Mouse (Mus musculus) liver, embryonic 11.5 days (tissue): ENCODE data around the gene Enc1. TPM values are rescaled to one million over a fixed set of nuclear protein-coding genes. Genes with fewer than 3 reads are reported as not detected.

ENCODE experiments used
- ATAC-seq: fragments of 200-750 bp; cut with Nextera tagmentation; replicated peaks from 2 replicates; pipeline ENCODE4 v1.8.0; 2017; ENCODE audit warnings: moderate number of reproducible peaks, mild to moderate bottlenecking, moderate TSS enrichment, moderate library complexity; ENCODE audit not compliant: low FRiP score
- DNase-seq: peaks from one replicate; pipeline ENCODE4 v3.0.0-alpha.2; 2017; ENCODE audit warnings: low spot score
- H3K27ac ChIP-seq: fragments of 300-500 bp; sonication (generic); 2 replicates; pipeline ENCODE4 v1.5.1; 2014; ENCODE audit warnings: mild to moderate bottlenecking, low read depth, low read length, control low read depth
- H3K27me3 ChIP-seq: fragments of 300-500 bp; sonication (generic); replicated peaks from 2 replicates; pipeline ENCODE4 v1.6.1; 2014; ENCODE audit warnings: low read length, mixed read lengths; ENCODE audit not compliant: control insufficient read depth, insufficient read depth
- H3K36me3 ChIP-seq: fragments of 300-500 bp; sonication (generic); 2 replicates; pipeline ENCODE4 v1.6.1; 2014; ENCODE audit warnings: mild to moderate bottlenecking, low read length, moderate library complexity, mixed read lengths; ENCODE audit not compliant: control insufficient read depth, insufficient read depth
- H3K4me1 ChIP-seq: fragments of 300-500 bp; sonication (generic); replicated peaks from 2 replicates; pipeline ENCODE4 v1.6.1; 2014; ENCODE audit warnings: low read length, mixed read lengths; ENCODE audit not compliant: control insufficient read depth, insufficient read depth
- H3K4me2 ChIP-seq: fragments of 300-500 bp; sonication (generic); 2 replicates; pipeline ENCODE4 v1.6.1; 2014; ENCODE audit warnings: mild to moderate bottlenecking, control low read depth, moderate library complexity
- H3K4me3 ChIP-seq: fragments of 300-500 bp; sonication (generic); 2 replicates; pipeline ENCODE4 v1.5.1; 2014; ENCODE audit warnings: low read depth, low read length, control low read depth
- H3K9ac ChIP-seq: fragments of 300-500 bp; sonication (generic); 2 replicates; pipeline ENCODE4 v1.6.1; 2014; ENCODE audit warnings: low read depth, low read length, control low read depth
- H3K9me3 ChIP-seq: fragments of 300-500 bp; sonication (generic); 2 replicates; pipeline ENCODE4 v1.6.1; 2016; ENCODE audit warnings: low read length, inconsistent platforms, mixed read lengths; ENCODE audit not compliant: control insufficient read depth
- WGBS: fragments of 180-500 bp; shearing (Covaris S2); extraction: QIAGEN DNeasy Blood & Tissue Kit; methylation state at CpG from one replicate; pipeline ENCODE4 v1.1.7; 2014; 5-methylcytosine and 5-hydroxymethylcytosine counted together
- polyA plus RNA-seq: library from polyadenylated mRNA; unstranded; fragments of >200 nt; fragmentation: Nextera tagmentation; extraction: Ambion mirVana; gene quantifications from 2 replicates; pipeline ENCODE4 v1.2.1, GENCODE M21; 2014

The Enc1 gene
- polyA plus RNA-seq, 1 experiment from 2014 or later = 2.2 TPM

DNA sequence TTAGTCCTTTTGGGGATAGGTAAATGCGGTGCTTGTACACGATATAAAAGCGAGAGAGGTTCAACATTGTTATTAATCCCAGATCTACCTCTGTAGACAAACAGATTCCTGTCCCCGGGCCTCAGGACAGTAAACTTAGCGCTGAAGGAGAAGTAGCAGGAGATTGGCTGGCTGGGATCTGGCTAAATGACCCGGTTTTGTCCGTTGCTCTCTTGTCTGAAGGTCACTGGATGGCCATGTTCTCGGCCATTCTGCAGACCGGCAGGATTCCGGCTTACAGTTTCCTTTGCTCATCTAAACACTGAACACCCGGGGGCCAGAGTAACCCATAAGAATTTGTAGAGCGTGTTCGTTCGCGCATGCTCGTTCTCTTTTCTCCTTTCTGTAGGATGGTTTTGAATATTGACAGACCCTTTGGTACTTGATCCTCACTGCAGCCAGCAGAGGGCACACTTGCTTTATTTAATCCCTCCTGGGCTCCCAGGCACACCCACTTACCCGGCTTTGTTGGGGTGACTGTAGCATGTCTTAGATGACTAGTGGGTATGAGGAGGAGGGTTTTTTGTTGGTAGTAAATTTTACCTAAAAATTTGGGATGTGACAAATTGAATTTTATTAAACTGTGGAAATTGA lies 6.0 kb upstream of the Enc1 start:
- ATAC-seq = peak; percentile 60; the same call in 1 of the 2 replicates

DNA sequence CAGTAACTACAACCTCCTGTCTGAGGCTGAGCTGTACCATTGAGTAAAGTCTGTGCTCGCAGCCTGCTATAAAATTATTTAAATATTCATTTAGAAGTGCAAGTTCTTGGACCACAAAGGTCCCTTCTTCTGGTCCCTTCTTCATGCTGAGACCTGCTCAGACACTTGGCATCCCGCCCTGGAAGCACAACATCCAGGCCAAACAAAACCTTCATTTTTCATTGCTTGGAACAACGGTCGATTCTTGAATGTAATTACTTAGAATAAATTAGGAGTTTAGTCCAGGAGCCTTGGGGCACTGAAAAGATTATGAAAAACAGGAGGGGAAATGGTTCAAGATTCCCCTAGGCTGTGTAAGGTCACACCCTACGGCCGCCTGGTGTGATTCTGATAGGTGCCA lies 5.0 kb upstream of the Enc1 start:
- no peak overlapping the region for H3K4me3 ChIP-seq
- H3K27me3 ChIP-seq = 0 out of 2 replicates have a peak, but pooled peaks cover 5% of the 10 kb centered on the region
- 82% methylated on average over 6 of the region's 6 CpGs for WGBS
- DNase-seq (no peak), ATAC-seq (no peak)
- H3K9me3 ChIP-seq = no peaks in the 10 kb centered on the region
- H3K4me2 ChIP-seq = no peak overlapping the region
- H3K4me1 ChIP-seq = peaks cover 3% of the 10 kb centered on the region; the same call in 1 of the 2 replicates
- no peak overlapping the region for H3K9ac ChIP-seq
- no peaks in the 10 kb centered on the region for H3K36me3 ChIP-seq
- no peak overlapping the region for H3K27ac ChIP-seq

More for the DNA sequence above, 6.0 kb upstream of the Enc1 start:
- peak; percentile 57 for DNase-seq
- Histone ChIP-seq H3K36me3 (no peaks in the 10 kb centered on the region), H3K27ac (no peak overlapping the region), H3K27me3 (0 out of 2 replicates have a peak, but pooled peaks cover 5% of the 10 kb centered on the region), H3K9ac (0 out of 2 replicates have a peak overlapping the region, but pooled peaks have one; percentile 43), H3K4me3 (peak overlapping the region; percentile 32; the same call in 1 of the 2 replicates), H3K9me3 (no peaks in the 10 kb centered on the region), H3K4me1 (peaks cover 3% of the 10 kb centered on the region; the same call in 1 of the 2 replicates), H3K4me2 (peak overlapping the region; percentile 66)
- 18% methylated on average over 17 of the region's 17 CpGs for WGBS

DNA sequence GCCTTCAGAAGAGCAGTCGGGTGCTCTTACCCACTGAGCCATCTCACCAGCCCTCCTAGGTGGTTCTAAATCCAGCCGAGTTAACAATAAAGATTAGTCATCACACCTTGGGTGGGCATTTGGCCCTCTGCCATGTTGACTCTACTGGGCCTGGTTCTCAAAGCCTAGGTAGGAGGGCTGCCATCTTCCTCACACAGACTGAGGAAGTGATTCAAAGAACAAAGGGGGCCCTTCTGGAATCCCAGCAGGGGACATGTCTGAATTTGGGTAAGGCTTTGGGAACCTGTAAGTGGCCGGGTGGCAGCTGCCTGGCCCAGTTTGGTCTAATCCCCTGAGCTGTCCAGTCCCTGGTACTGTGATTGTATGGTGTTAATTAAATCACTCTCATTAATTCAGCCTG lies 3.2 kb upstream of the Enc1 start:
- Histone ChIP-seq H3K9me3 (no peaks in the 10 kb centered on the region), H3K4me1 (peaks cover 6% of the 10 kb centered on the region), H3K4me3 (no peak overlapping the region), H3K9ac (no peak overlapping the region), H3K27me3 (0 out of 2 replicates have a peak, but pooled peaks cover 5% of the 10 kb centered on the region), H3K4me2 (no peak overlapping the region), H3K36me3 (no peaks in the 10 kb centered on the region), H3K27ac (no peak overlapping the region)
- no peak for ATAC-seq
- DNase-seq = no peak
- WGBS = 60% methylated on average over 3 of the region's 3 CpGs

DNA sequence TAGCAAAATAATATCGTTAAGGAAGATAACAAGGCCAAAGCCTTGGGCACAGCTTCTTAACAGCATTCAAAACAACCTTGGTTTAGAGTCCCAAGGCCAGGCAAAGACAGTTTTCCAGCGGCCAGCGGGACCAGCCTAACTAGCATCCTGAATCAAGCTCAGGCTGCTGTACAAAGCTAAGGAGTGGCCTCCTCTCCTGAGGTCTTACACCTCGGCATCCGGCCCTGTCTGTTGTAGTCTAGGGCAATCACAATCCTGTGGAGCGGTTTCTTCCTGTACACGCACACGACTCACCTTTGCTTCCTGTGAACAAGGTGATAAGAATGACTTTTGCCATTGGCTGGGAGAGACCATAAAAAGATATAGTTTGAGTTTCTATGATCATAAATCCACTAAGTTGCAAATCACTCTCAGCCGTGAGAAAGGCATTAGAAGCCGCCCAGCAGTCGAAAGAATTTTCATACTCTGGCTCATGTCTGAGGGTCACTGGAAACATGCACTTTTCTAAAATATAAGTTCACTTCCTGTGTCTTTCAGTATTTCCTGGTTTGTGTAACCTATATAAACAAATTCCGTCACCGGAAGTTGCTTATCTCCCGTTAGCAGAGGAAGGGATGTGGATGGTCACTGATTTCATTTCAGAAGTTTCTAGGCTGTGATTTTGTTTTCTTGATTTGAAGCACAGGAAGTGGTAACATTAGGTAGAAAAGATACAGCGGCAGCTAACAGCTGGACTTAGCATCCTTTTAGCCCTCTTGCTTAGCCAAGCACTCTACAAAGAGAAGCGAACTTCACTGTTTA lies 2.5 kb upstream of the Enc1 start:
- Histone ChIP-seq H3K4me3 (no peak overlapping the region), H3K4me2 (no peak overlapping the region; the same call in 1 of the 2 replicates), H3K9me3 (no peaks in the 10 kb centered on the region), H3K9ac (no peak overlapping the region), H3K36me3 (no peaks in the 10 kb centered on the region), H3K27ac (no peak overlapping the region), H3K4me1 (peaks cover 12% of the 10 kb centered on the region), H3K27me3 (0 out of 2 replicates have a peak, but pooled peaks cover 5% of the 10 kb centered on the region)
- 42% methylated on average over 16 of the region's 16 CpGs for WGBS
- DNase-seq (no peak), ATAC-seq (no peak)

DNA sequence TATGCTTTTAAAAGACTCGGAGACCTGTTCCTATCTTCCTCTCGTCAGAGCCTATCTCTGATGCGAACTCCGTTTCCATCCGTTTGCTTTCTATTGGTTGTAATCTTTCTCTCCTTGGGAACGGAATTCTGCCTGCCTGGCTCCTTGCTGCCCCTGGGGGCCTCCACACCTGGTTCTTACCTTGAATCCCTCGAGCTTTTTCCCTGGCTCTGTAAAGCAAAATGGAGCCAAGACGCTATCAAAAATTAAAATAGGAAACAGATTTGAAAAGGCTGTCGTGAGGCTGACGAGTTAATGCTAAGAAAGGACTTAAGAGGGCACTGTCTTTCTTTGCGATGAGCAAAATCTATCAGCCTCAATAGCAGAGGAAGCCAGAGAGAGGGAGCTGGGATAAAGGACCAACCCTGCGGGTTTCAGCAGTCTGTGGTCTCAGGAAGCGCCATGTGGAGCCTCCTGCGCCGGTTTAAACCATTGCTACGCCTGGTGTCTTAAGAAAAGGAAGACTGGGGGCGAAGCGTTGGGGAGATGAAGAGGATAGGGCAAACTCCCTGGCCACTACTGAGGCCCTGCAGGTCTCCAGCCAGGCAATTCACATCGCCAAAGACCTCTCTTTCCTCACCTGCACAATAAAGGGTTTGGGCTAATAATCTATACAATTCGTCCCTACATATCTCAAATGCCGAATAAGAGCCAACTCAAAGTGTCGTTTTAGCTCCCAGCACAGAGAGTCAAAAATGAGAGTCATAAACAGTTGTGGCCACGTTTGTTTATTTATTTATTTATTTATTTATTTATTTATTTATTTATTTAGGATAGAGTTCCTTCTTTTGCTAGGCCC lies 1.3 kb upstream of the Enc1 start:
- Histone ChIP-seq H3K4me2 (peak overlapping the region; percentile 97), H3K9ac (no peak overlapping the region), H3K9me3 (no peaks in the 10 kb centered on the region), H3K36me3 (no peaks in the 10 kb centered on the region), H3K27me3 (0 out of 2 replicates have a peak, but pooled peaks cover 5% of the 10 kb centered on the region), H3K4me1 (peaks cover 22% of the 10 kb centered on the region), H3K4me3 (no peak overlapping the region; the same call in 1 of the 2 replicates), H3K27ac (peak overlapping the region; percentile 50; the same call in 1 of the 2 replicates)
- DNase-seq (peak; percentile 56), ATAC-seq (no peak)
- 3% methylated on average over 23 of the region's 23 CpGs for WGBS

DNA sequence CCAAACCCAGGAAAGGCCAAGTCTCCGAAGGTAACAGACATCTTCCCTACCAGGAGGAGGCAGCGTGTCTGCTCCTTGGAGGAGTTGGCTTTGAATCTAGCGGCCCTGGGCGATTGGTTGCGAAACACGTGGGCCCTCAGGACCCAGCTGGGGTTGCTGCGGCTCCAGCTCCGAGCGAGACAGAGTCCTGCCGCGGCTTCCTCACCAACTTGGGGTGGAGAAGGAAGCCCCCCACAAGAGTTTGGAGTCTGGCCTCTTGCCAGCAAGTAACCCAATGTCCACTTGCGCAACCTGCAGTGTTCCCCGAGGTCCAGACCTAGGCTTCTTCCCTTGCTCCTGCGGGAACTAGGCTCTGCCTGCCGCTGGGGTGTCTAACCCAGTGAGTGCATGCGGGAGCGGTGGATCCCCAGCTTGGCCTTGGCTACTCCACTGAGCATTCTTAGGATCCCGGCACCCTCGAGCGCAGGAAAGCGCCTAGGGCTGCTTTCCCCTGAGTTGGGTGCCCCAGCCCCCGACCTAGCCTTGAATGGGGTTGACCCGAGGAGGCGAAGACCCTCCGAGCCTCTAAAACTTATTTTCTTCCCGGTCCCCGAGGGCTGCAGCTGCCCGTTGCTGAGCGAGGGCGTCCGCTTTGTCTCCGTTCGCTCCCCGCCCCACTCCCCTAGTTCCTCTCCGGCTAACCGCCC lies 483 bp upstream of the Enc1 start:
- H3K27me3 ChIP-seq = 0 out of 2 replicates have a peak, but pooled peaks cover 5% of the 10 kb centered on the region

DNA sequence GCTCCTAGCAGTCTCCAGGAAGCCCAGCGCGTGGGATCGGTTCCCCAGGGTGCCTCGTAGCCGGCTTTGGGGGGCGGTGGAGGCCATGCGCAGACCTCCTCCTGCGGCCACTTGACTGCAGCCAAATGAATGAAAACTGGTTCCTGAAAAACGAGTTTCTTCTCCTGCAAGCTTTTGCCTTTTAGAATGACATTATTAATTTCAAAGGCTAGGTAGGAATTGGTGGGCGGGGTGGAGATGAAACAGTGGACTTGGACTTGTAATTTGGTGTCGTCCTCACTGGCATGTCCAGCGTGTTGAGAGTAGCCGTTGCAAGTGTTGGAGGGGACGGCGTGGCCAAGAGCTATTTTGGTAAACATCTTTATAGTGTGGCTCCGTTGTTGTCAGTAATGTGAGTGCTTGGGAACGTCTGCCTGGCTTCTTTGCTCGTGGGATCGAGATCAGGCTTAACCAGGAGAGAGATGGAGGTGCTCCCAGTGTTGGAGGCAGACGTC lies 929 bp downstream of the Enc1 start:
- peak overlapping the region; percentile 97 for H3K4me2 ChIP-seq
- no peak for ATAC-seq
- H3K9me3 ChIP-seq = no peaks in the 10 kb centered on the region
- no peak for DNase-seq
- no peak overlapping the region for H3K27ac ChIP-seq
- H3K36me3 ChIP-seq = peaks cover 16% of the 10 kb centered on the region; the same call in 1 of the 2 replicates
- peaks cover 26% of the 10 kb centered on the region for H3K4me1 ChIP-seq
- peak overlapping the region; percentile 75 for H3K4me3 ChIP-seq
- 0 out of 2 replicates have a peak, but pooled peaks cover 5% of the 10 kb centered on the region for H3K27me3 ChIP-seq
- peak overlapping the region; percentile 85 for H3K9ac ChIP-seq
- 2% methylated on average over 20 of the region's 20 CpGs for WGBS

More for the DNA sequence above, 483 bp upstream of the Enc1 start:
- H3K9ac ChIP-seq = peak overlapping the region; percentile 85
- H3K4me2 ChIP-seq = peak overlapping the region; percentile 97
- DNase-seq = peak; percentile 90
- peak overlapping the region; percentile 75 for H3K4me3 ChIP-seq
- H3K9me3 ChIP-seq = no peaks in the 10 kb centered on the region
- 0% methylated on average over 35 of the region's 36 CpGs for WGBS
- ATAC-seq = peak; percentile 67
- H3K36me3 ChIP-seq = peaks cover 5% of the 10 kb centered on the region; the same call in 1 of the 2 replicates
- peak overlapping the region; percentile 90 for H3K27ac ChIP-seq
- peaks cover 26% of the 10 kb centered on the region for H3K4me1 ChIP-seq
